15 mouse cellular contexts compared by ENCODE assay signal in the genomic region with DNA sequence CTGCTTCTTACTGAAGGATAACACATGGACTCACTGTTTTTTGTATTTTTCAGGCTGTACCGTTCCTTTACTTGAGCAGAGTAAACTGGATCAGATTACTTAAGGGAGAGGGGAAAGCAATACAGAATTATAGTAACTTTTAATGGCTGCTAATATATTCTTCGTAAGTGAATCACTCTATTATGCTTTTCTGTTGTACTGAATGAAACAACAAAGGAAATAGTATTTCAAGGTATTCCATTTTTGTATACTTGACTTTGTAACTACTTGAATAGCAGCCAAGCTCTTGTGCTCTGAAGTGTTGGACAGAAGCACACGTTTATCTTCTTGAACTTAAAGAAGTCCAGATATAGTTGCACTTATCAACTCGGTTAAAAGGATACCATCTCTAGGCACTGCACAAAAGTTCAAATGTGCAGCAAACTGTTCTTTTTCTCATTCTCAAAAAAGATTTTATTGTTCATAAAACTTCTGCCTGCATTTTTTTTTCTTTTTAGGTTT.
DNase-seq lines count a peak whose midpoint lies in the region; ATAC-seq and TF ChIP-seq lines count a peak whose summit lies in the region.
"Had no signal": no experiment of that assay in that cellular context is flagged by ENCODE, and none has a peak within 500 bp of the region (broad histone marks: within the 10 kb centered on the region; RNA-seq: fewer than 3 reads in every experiment).

No protein-coding gene starts in this region.

- peak overlapping the region; percentile 51; the same call in 1 of the 2 replicates for H3K9ac ChIP-seq in heart, embryonic 14.5 days (ENCODE audit: low read length)
- H3K9ac ChIP-seq in lung, embryonic 14.5 days = peak overlapping the region; percentile 30
- peak overlapping the region; percentile 66 for H3K9ac ChIP-seq in embryonic facial prominence, embryonic 12.5 days
- H3K9ac ChIP-seq in midbrain, embryonic 15.5 days = no peak overlapping the region
- H3K9ac ChIP-seq: neural tube, embryonic 13.5 days had no signal

- H3K27ac ChIP-seq in heart, embryonic 14.5 days (replicated peaks in 1 of 2; ENCODE audit: control insufficient read depth in 1 of 2, insufficient read depth in 1 of 2, low read depth in 2 of 2, low read length in 2 of 2) = no peak overlapping the region
- peak overlapping the region; percentile 79 for H3K27ac ChIP-seq in lung, embryonic 14.5 days (ENCODE audit: low read depth)
- H3K27ac ChIP-seq in embryonic facial prominence, embryonic 12.5 days = peak overlapping the region; percentile 90
- no peak overlapping the region for H3K27ac ChIP-seq in midbrain, embryonic 15.5 days
- H3K27ac ChIP-seq: layer of hippocampus, adult 2 months; neural tube, embryonic 13.5 days had no signal

- H3K9me3 ChIP-seq in heart, embryonic 14.5 days (ENCODE audit: control insufficient read depth, low read length) = no peaks in the 10 kb centered on the region
- H3K9me3 ChIP-seq in lung, embryonic 14.5 days (ENCODE audit: low read depth, low read length) = no peaks in the 10 kb centered on the region
- H3K9me3 ChIP-seq in embryonic facial prominence, embryonic 12.5 days = no peaks in the 10 kb centered on the region
- no peaks in the 10 kb centered on the region for H3K9me3 ChIP-seq in midbrain, embryonic 15.5 days
- H3K9me3 ChIP-seq: neural tube, embryonic 13.5 days had no signal

- peaks cover 59% of the 10 kb centered on the region for H3K79me2 ChIP-seq in myocyte (ENCODE audit: control insufficient read depth, insufficient read depth)

- DNase-seq in heart, postnatal 4 days = no peak
- peak; percentile 71 for DNase-seq in lung, embryonic 14.5 days
- DNase-seq in lung, postnatal 36 days = no peak
- DNase-seq in layer of hippocampus, adult 9-10 months (ENCODE audit: low spot score) = no peak
- DNase-seq: cerebellum, adult 11-12 months; heart, postnatal 14 days; lung, adult 18-20 months; thymus, adult 2 months had no signal

- no peak for TF ChIP-seq CTCF in lung, embryonic 14.5 days (IDR thresholded peaks at IDR 0.05; ENCODE audit: low read depth)

- peaks cover 6% of the 10 kb centered on the region; the same call in 1 of the 2 replicates for H3K36me3 ChIP-seq in heart, embryonic 14.5 days (ENCODE audit: control insufficient read depth, insufficient read depth, low read length)
- peaks cover 13% of the 10 kb centered on the region; the same call in 1 of the 2 replicates for H3K36me3 ChIP-seq in lung, embryonic 14.5 days (ENCODE audit: insufficient read depth)
- peaks cover 5% of the 10 kb centered on the region; the same call in 1 of the 2 replicates for H3K36me3 ChIP-seq in embryonic facial prominence, embryonic 12.5 days
- H3K36me3 ChIP-seq in myocyte (ENCODE audit: control insufficient read depth, insufficient read depth) = peaks cover 15% of the 10 kb centered on the region
- H3K36me3 ChIP-seq in midbrain, embryonic 15.5 days (replicated peaks) = no peaks in the 10 kb centered on the region
- H3K36me3 ChIP-seq: neural tube, embryonic 13.5 days had no signal

- peaks cover 7 to 10% of the 10 kb centered on the region in 2 experiments; a peak in 2 of 4 replicates for H3K4me1 ChIP-seq in heart, embryonic 14.5 days (ENCODE audit: control insufficient read depth in 2 of 2, insufficient read depth in 2 of 2, low read length in 2 of 2)
- H3K4me1 ChIP-seq in lung, embryonic 14.5 days (ENCODE audit: insufficient read depth) = peaks cover 19% of the 10 kb centered on the region
- H3K4me1 ChIP-seq in embryonic facial prominence, embryonic 12.5 days = peaks cover 16% of the 10 kb centered on the region
- no peaks in the 10 kb centered on the region for H3K4me1 ChIP-seq in midbrain, embryonic 15.5 days

- H3K27me3 ChIP-seq in heart, embryonic 14.5 days (ENCODE audit: control insufficient read depth, insufficient read depth, low read length) = no peaks in the 10 kb centered on the region
- no peaks in the 10 kb centered on the region for H3K27me3 ChIP-seq in lung, embryonic 14.5 days (ENCODE audit: insufficient read depth, low read length)
- H3K27me3 ChIP-seq in embryonic facial prominence, embryonic 12.5 days = no peaks in the 10 kb centered on the region
- H3K27me3 ChIP-seq in myocyte (ENCODE audit: control insufficient read depth, insufficient read depth, insufficient read length) = no peaks in the 10 kb centered on the region
- H3K27me3 ChIP-seq in midbrain, embryonic 15.5 days (replicated peaks) = no peaks in the 10 kb centered on the region
- H3K27me3 ChIP-seq: neural tube, embryonic 13.5 days had no signal

- peak overlapping the region; percentile 51 for H3K4me2 ChIP-seq in heart, embryonic 14.5 days (ENCODE audit: low read length)
- peak overlapping the region; percentile 59 for H3K4me2 ChIP-seq in lung, embryonic 14.5 days
- H3K4me2 ChIP-seq in embryonic facial prominence, embryonic 12.5 days (replicated peaks) = peak overlapping the region; percentile 58
- peak overlapping the region; percentile 91 for H3K4me2 ChIP-seq in myocyte (ENCODE audit: low read depth)
- H3K4me2 ChIP-seq in midbrain, embryonic 15.5 days = no peak overlapping the region
- H3K4me2 ChIP-seq: neural tube, embryonic 13.5 days had no signal

- no peak for ATAC-seq in heart, embryonic 14.5 days (ENCODE audit: insufficient number of reproducible peaks, insufficient read depth, low FRiP score, low read depth)
- no peak for ATAC-seq in lung, embryonic 14.5 days (ENCODE audit: insufficient read depth)
- ATAC-seq in embryonic facial prominence, embryonic 12.5 days (ENCODE audit: insufficient number of reproducible peaks, insufficient read depth, low FRiP score, low TSS enrichment) = no peak
- no peak for ATAC-seq in midbrain, embryonic 15.5 days (replicated peaks)
- ATAC-seq: activated CD4-positive, CD25-positive, alpha-beta regulatory T cell, adult 4 months had no signal

- 9% methylated on average over 4 of the region's 4 CpGs for WGBS in heart, embryonic 14.5 days
- WGBS in lung, embryonic 14.5 days = 7% methylated on average over 4 of the region's 4 CpGs
- 15% methylated on average over 4 of the region's 4 CpGs for WGBS in embryonic facial prominence, embryonic 12.5 days
- 66% methylated on average over 4 of the region's 4 CpGs for WGBS in midbrain, embryonic 15.5 days

- H3K4me3 ChIP-seq in heart, embryonic 14.5 days (ENCODE audit: control insufficient read depth in 1 of 2, insufficient read depth in 1 of 2, low read depth in 1 of 2, low read length in 2 of 2) = peak overlapping the region in 1 of 2 experiments; percentile 11; a peak in 1 of 4 replicates
- H3K4me3 ChIP-seq in lung, embryonic 14.5 days (ENCODE audit: low read depth, low read length) = peak overlapping the region; percentile 27
- H3K4me3 ChIP-seq in embryonic facial prominence, embryonic 12.5 days = peak overlapping the region; percentile 38
- peak overlapping the region; percentile 75 for H3K4me3 ChIP-seq in myocyte
- H3K4me3 ChIP-seq in midbrain, embryonic 15.5 days = no peak overlapping the region
- H3K4me3 ChIP-seq: layer of hippocampus, adult 2 months; neural tube, embryonic 13.5 days had no signal

- no peak for TF ChIP-seq POLR2A in myocyte (IDR thresholded peaks at IDR 0.05; ENCODE audit: insufficient read length, low read depth)

- H3ac ChIP-seq in myocyte (ENCODE audit: control insufficient read depth, insufficient read length) = no peak overlapping the region

TF ChIP-seq in myocyte, 11 proteins besides CTCF, POLR2A, EP300 and RAD21:
- TF ChIP-seq TCF3 (IDR thresholded peaks at IDR 0.05; ENCODE audit: insufficient read length, low read depth) = no peak
- no peak for TF ChIP-seq MYOG (IDR thresholded peaks at IDR 0.05; ENCODE audit: control insufficient read depth in 1 of 3, insufficient read depth in 1 of 3, insufficient read length in 2 of 3, low read depth in 2 of 3)
- TF ChIP-seq USF1 (IDR thresholded peaks at IDR 0.05; ENCODE audit: low read depth) = no peak
- no peak for TF ChIP-seq SRF (IDR thresholded peaks at IDR 0.05; ENCODE audit: control insufficient read depth, insufficient read length, low read depth)
- no peak for TF ChIP-seq TCF12 (IDR thresholded peaks at IDR 0.05; ENCODE audit: insufficient read depth, poor library complexity, severe bottlenecking)
- TF ChIP-seq POLR2AphosphoS2 (IDR thresholded peaks at IDR 0.05; ENCODE audit: insufficient read length, low read depth) = no peak
- TF ChIP-seq MYOD1 (IDR thresholded peaks at IDR 0.05; ENCODE audit: control insufficient read depth in 1 of 3, insufficient read length in 2 of 3, low read depth in 2 of 3) = no peak
- no peak for TF ChIP-seq REST (IDR thresholded peaks at IDR 0.05; ENCODE audit: insufficient read depth, insufficient read length)
- no peak for TF ChIP-seq E2F4 (IDR thresholded peaks at IDR 0.05; ENCODE audit: insufficient read depth)
- no peak for TF ChIP-seq CEBPB (IDR thresholded peaks at IDR 0.05; ENCODE audit: insufficient read depth, poor library complexity, severe bottlenecking)
- no peak for TF ChIP-seq MAX (IDR thresholded peaks at IDR 0.05; ENCODE audit: low read depth)

Comparison
In these comparisons a context has a peak if more than half of its experiments do, and no peak if none do; other contexts are left out.
1. H3K27ac ChIP-seq: peak in lung, embryonic 14.5 days (single experiment) and embryonic facial prominence, embryonic 12.5 days (single experiment); none in heart, embryonic 14.5 days (0 of 2) and midbrain, embryonic 15.5 days (single experiment).